Mouse (Mus musculus) cerebellum, adult 2 months (tissue): Measurements from ENCODE around the gene Polr2f. TPM values are rescaled to one million over a fixed set of nuclear protein-coding genes. Genes with fewer than 3 reads are reported as not detected.

Experiments
- DNase-seq, 2 experiments: peaks; one replicate each; pipeline ENCODE4 v3.0.0; 2021
- H3K27ac ChIP-seq: fragments of 200-500 bp; 2 replicates; pipeline ENCODE4 v1.5.1; 2012; ENCODE audit warnings: low read length, control low read depth, inconsistent platforms; ENCODE audit not compliant: insufficient read depth
- H3K27me3 ChIP-seq: fragments of 200-500 bp; 2 replicates; pipeline ENCODE4 v1.6.1; 2012; ENCODE audit warnings: inconsistent platforms, mild to moderate bottlenecking, low read length, moderate library complexity; ENCODE audit not compliant: control insufficient read depth, insufficient read depth
- H3K4me1 ChIP-seq: fragments of 200-500 bp; 2 replicates; pipeline ENCODE4 v1.6.1; 2011; ENCODE audit warnings: low read length; ENCODE audit not compliant: control insufficient read depth, insufficient read depth
- H3K4me3 ChIP-seq: fragments of 200-500 bp; replicated peaks from 2 replicates; pipeline ENCODE3; 2011; ENCODE audit warnings: mild to moderate bottlenecking, low read depth, low read length, control low read depth; ENCODE audit not compliant: insufficient read depth
- CTCF ChIP-seq: fragments of 200-500 bp; IDR thresholded peaks from 2 replicates; pipeline ENCODE4 v1.5.1; 2011; ENCODE audit warnings: low read depth, mild to moderate bottlenecking, control low read depth, low read length, moderate library complexity, borderline replicate concordance; ENCODE audit not compliant: insufficient read depth
- POLR2A ChIP-seq: fragments of 200-500 bp; IDR thresholded peaks from 2 replicates; pipeline ENCODE4 v1.6.1; 2011; ENCODE audit warnings: low read length, control low read depth, borderline replicate concordance; ENCODE audit not compliant: insufficient read depth
- WGBS: fragments of 180-500 bp; shearing (Covaris S2); methylation state at CpG from one replicate; pipeline ENCODE4 v1.1.7; 2018; 5-methylcytosine and 5-hydroxymethylcytosine counted together
- polyA plus RNA-seq: library from polyadenylated mRNA; depleted of rRNA; stranded (reverse); fragments of >200 nt; gene quantifications from 2 replicates; pipeline ENCODE4 v1.2.3, GENCODE M21; 2012

Gene Polr2f
- polyA plus RNA-seq, 1 experiment, result 110 TPM

- no peak for TF ChIP-seq CTCF
- Histone ChIP-seq H3K4me1 (peaks cover 21% of the 10 kb centered on the region), H3K27me3 (no peaks in the 10 kb centered on the region), H3K27ac (no peak overlapping the region), H3K4me3 (no peak overlapping the region)
- 78% methylated on average over 9 of the region's 9 CpGs for WGBS
- no peak for DNase-seq
Observed at GRCm38 (mm10) chr15:79134496-79135270, 6.1 kb upstream of the Polr2f start.

- Histone ChIP-seq H3K4me3 (no peak overlapping the region), H3K27ac (no peak overlapping the region), H3K27me3 (no peaks in the 10 kb centered on the region), H3K4me1 (peaks cover 21% of the 10 kb centered on the region)
- no peak for TF ChIP-seq CTCF
- TF ChIP-seq POLR2A, result no peak
- WGBS, result 67% methylated on average over 9 of the region's 9 CpGs
- no peak for DNase-seq
Observed at GRCm38 (mm10) chr15:79135332-79135731, 5.5 kb upstream of the Polr2f start.

GRCm38 (mm10) chr15:79135783-79136575, 4.8 kb upstream of the Polr2f start:
- Histone ChIP-seq H3K4me3 (no peak overlapping the region), H3K4me1 (peaks cover 16% of the 10 kb centered on the region), H3K27me3 (no peaks in the 10 kb centered on the region), H3K27ac (no peak overlapping the region)
- 33% methylated on average over 11 of the region's 11 CpGs for WGBS
- DNase-seq, result no peak
- TF ChIP-seq POLR2A (no peak), CTCF (no peak)

GRCm38 (mm10) chr15:79139640-79140039, 1.2 kb upstream of the Polr2f start:
- TF ChIP-seq POLR2A, result no peak
- TF ChIP-seq CTCF, result peak; percentile 42; the same call in 1 of the 2 replicates
- Histone ChIP-seq H3K27ac (no peak overlapping the region), H3K4me1 (no peaks in the 10 kb centered on the region), H3K4me3 (no peak overlapping the region), H3K27me3 (no peaks in the 10 kb centered on the region)
- no peak for DNase-seq
- 56% methylated on average over 10 of the region's 10 CpGs for WGBS

GRCm38 (mm10) chr15:79141566-79141917, 733 bp downstream of the Polr2f start:
- no peak for TF ChIP-seq CTCF
- TF ChIP-seq POLR2A, result no peak
- H3K27me3 ChIP-seq, result no peaks in the 10 kb centered on the region
- WGBS, result under 1% methylated on average over 7 of the region's 7 CpGs
- H3K4me3 ChIP-seq, result peak overlapping the region; percentile 92
- DNase-seq, result no peak
- no peaks in the 10 kb centered on the region for H3K4me1 ChIP-seq
- H3K27ac ChIP-seq, result no peak overlapping the region

- no peaks in the 10 kb centered on the region for H3K27me3 ChIP-seq
- H3K4me1 ChIP-seq, result no peaks in the 10 kb centered on the region
- TF ChIP-seq CTCF (no peak), POLR2A (no peak)
- no peak for DNase-seq
- no peak overlapping the region for H3K4me3 ChIP-seq
- 78% methylated on average over 12 of the region's 12 CpGs for WGBS
- H3K27ac ChIP-seq, result no peak overlapping the region
Observed at GRCm38 (mm10) chr15:79143316-79143715, 2.5 kb downstream of the Polr2f start.

- WGBS, result 51% methylated on average over 8 of the region's 8 CpGs
- DNase-seq, result no peak
Observed at GRCm38 (mm10) chr15:79144021-79144420, 3.2 kb downstream of the Polr2f start.

GRCm38 (mm10) chr15:79145522-79145921, 4.7 kb downstream of the Polr2f start:
- Histone ChIP-seq H3K4me1 (no peaks in the 10 kb centered on the region), H3K4me3 (no peak overlapping the region), H3K27ac (no peak overlapping the region), H3K27me3 (no peaks in the 10 kb centered on the region)
- DNase-seq, result no peak
- TF ChIP-seq POLR2A (no peak), CTCF (no peak)
- 78% methylated on average over 7 of the region's 7 CpGs for WGBS

More at GRCm38 (mm10) chr15:79144021-79144420, 3.2 kb downstream of the Polr2f start:
- Histone ChIP-seq H3K27me3 (no peaks in the 10 kb centered on the region), H3K27ac (no peak overlapping the region), H3K4me3 (no peak overlapping the region), H3K4me1 (no peaks in the 10 kb centered on the region)
- TF ChIP-seq POLR2A (no peak), CTCF (no peak)
